Mouse (Mus musculus): ENCODE measurements around the gene Cngb1. TPM values are rescaled to one million over a fixed set of nuclear protein-coding genes. Genes with fewer than 3 reads are reported as not detected.

Gene Cngb1
- polyA plus RNA-seq, 1 experiment from 2014 or later: 0.69 TPM

DNA sequence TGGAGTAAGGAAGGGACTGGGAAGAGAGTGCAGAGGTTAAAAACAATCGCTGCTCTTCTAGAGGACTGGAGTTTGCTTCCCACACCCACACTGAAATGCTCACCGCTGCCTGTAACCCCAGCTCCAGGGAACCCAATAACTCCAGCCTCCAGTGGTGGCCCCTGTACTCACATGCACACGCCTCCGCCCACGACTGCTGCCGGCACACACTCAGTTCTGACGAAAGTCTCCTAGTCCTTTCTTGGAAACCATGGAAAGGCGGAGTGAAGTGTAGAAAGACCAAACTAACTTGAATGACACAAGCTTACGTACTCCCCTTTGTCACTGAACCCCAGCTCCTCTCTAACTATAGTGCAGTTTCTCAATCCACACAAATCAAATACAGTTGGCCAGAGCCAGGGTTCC lies 106.4 kb downstream of the Cngb1 start:
- Histone ChIP-seq H3K9me3 (ENCODE audit: control insufficient read depth, low read length) (no peaks in the 10 kb centered on the region), H3K36me3 (ENCODE audit: control insufficient read depth, insufficient read depth, low read length) (no peaks in the 10 kb centered on the region), H3K4me3 (ENCODE audit: low read length) (no peak overlapping the region), H3K27ac (ENCODE audit: low read depth, low read length) (no peak overlapping the region), H3K9ac (ENCODE audit: low read depth, low read length) (no peak overlapping the region), H3K4me1 (ENCODE audit: control insufficient read depth, insufficient read depth, low read depth, low read length) (no peaks in the 10 kb centered on the region; the same call in 1 of the 2 replicates), H3K27me3 (replicated peaks; ENCODE audit: control insufficient read depth, insufficient read depth, low read length) (no peaks in the 10 kb centered on the region), H3K4me2 (ENCODE audit: low read length) (no peak overlapping the region)
- WGBS: 75% methylated on average over 9 of the region's 9 CpGs
- no peak for ATAC-seq

DNA sequence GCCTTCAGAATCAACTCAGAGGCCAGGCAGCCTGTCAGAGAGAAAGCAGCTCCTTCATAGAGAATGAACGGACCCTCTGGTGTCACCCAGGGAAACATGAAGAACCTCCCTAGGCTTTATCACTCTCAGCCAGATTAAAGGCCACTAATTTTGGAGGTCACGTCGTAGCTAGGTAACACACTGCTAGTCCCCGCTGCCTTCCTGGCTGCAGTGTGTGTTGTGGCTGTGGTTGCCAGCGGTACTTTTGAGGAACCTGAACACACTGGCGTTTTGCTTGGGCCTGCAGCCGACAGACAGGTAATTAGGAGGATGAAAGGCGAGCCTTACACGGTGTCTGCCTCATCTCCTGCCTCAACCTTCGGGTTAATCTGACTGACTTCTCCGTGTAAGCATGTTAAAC lies 110.7 kb downstream of the Cngb1 start:
- no peak for ATAC-seq
- Histone ChIP-seq H3K36me3 (ENCODE audit: control insufficient read depth, insufficient read depth, low read length) (no peaks in the 10 kb centered on the region), H3K9me3 (ENCODE audit: control insufficient read depth, low read length) (no peaks in the 10 kb centered on the region), H3K4me3 (ENCODE audit: low read length) (no peak overlapping the region), H3K27me3 (replicated peaks; ENCODE audit: control insufficient read depth, insufficient read depth, low read length) (no peaks in the 10 kb centered on the region), H3K4me2 (ENCODE audit: low read length) (no peak overlapping the region), H3K27ac (ENCODE audit: low read depth, low read length) (no peak overlapping the region), H3K4me1 (ENCODE audit: control insufficient read depth, insufficient read depth, low read depth, low read length) (no peaks in the 10 kb centered on the region), H3K9ac (ENCODE audit: low read depth, low read length) (no peak overlapping the region)
- WGBS: 73% methylated on average over 11 of the region's 11 CpGs

DNA sequence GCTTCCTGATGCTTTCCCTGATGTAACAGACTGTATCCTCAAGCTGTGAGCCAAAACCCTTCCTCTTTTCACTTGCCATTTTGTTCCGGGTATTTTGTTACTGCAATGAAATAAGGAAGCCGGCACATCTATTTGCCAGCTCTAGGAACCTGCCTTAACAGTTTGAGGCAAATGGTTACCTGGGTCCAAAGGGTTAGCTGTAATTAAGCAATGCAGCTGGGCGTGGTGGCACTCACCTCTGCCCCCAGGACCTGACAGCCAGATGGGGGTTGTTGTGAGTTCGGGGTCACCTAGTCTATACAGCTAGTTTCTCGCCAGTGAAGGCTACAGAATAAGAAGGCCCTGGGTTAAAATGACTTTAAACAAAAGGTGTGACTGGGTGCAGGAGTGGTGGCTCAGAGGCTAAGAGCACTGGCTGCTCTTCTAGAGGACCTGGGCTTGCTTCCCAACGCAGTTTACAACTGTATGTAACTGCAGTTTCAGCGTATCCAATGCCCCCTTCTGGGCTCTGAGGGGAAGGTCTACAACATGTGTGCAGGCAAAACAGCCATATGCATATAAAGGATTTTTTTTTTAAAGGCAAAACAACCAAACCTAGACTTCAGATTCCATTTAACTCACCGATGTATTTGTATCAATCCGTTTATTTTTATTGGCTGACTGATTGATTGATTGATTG lies 114.7 kb downstream of the Cngb1 start:
- no peak overlapping the region for H3K4me3 ChIP-seq (ENCODE audit: low read length)
- no peak overlapping the region for H3K27ac ChIP-seq (ENCODE audit: low read depth, low read length)
- no peaks in the 10 kb centered on the region for H3K4me1 ChIP-seq (ENCODE audit: control insufficient read depth, insufficient read depth, low read depth, low read length)
- ATAC-seq: no peak
- 89% methylated on average over 9 of the region's 9 CpGs for WGBS
- no peak overlapping the region for H3K9ac ChIP-seq (ENCODE audit: low read depth, low read length)
- no peaks in the 10 kb centered on the region for H3K36me3 ChIP-seq (ENCODE audit: control insufficient read depth, insufficient read depth, low read length)
- no peaks in the 10 kb centered on the region for H3K27me3 ChIP-seq (replicated peaks; ENCODE audit: control insufficient read depth, insufficient read depth, low read length)
- H3K4me2 ChIP-seq (ENCODE audit: low read length): no peak overlapping the region
- H3K9me3 ChIP-seq (ENCODE audit: control insufficient read depth, low read length): no peaks in the 10 kb centered on the region

Other genes starting within 250 kb of the Cngb1 start
- 47.0 and 48.4 TPM in 2 replicates for gene Katnb1, start 225.4 kb downstream of the Cngb1 start, polyA plus RNA-seq (2015; fragmentation: Nextera tagmentation; extraction: Ambion mirVana)
- 24.0 and 27.7 TPM in 2 replicates for gene Kifc3, start 103.8 kb downstream of the Cngb1 start, polyA plus RNA-seq (2015; fragmentation: Nextera tagmentation; extraction: Ambion mirVana)
- 3.5 and 6.6 TPM in 2 replicates for gene Tepp, start 4.0 kb upstream of the Cngb1 start, polyA plus RNA-seq (2015; fragmentation: Nextera tagmentation; extraction: Ambion mirVana)
- 12.1 and 15.8 TPM in 2 replicates for gene Zfp319, start 25.4 kb upstream of the Cngb1 start, polyA plus RNA-seq (2015; fragmentation: Nextera tagmentation; extraction: Ambion mirVana)
- 35.7 and 39.8 TPM in 2 replicates for gene Usb1, start 25.7 kb upstream of the Cngb1 start, polyA plus RNA-seq (2015; fragmentation: Nextera tagmentation; extraction: Ambion mirVana)
- gene Mmp15, start 45.7 kb upstream of the Cngb1 start, polyA plus RNA-seq (2015; fragmentation: Nextera tagmentation; extraction: Ambion mirVana): 15.7 and 18.4 TPM in 2 replicates
- gene Cfap20, start 128.3 kb upstream of the Cngb1 start, polyA plus RNA-seq (2015; fragmentation: Nextera tagmentation; extraction: Ambion mirVana): 121 and 124 TPM in 2 replicates
- 6.2 and 7.5 TPM in 2 replicates for gene Csnk2a2, start 183.5 kb upstream of the Cngb1 start, polyA plus RNA-seq (2015; fragmentation: Nextera tagmentation; extraction: Ambion mirVana)
- gene Ccdc113, start 227.5 kb upstream of the Cngb1 start, polyA plus RNA-seq (2015; fragmentation: Nextera tagmentation; extraction: Ambion mirVana): 2.4 and 3.4 TPM in 2 replicates

Data from hindbrain, embryonic 16.5 days (tissue).